In the genomic region with DNA sequence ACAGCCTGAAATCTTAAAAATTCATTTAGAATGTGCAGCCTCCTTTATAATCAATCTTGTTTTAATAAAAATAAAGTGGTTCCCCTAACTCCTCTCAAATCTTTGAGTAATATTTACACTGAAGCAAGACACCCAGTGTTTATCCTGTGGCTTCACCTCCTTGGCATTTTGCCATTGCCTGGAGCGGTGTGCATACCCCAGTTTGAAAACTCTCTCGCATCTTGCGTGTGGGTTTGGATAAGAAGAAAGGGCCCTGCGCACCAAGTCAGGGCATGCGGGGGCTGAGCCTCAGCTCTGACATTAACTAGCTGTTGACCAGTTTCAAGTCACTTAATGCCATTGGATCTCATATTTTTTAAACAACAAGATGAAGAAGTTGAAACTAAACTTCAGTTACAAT, we compare ENCODE assay signal across 18 mouse cellular contexts. TPM values are rescaled to one million over a fixed set of nuclear protein-coding genes. Genes with fewer than 3 reads are reported as not detected.
A peak's percentile ranks its signal among the peaks of the same experiment; 100 is the strongest.
DNase-seq lines count a peak whose midpoint lies in the region; ATAC-seq and TF ChIP-seq lines count a peak whose summit lies in the region.
"Had no signal": no experiment of that assay in that cellular context is flagged by ENCODE, and none has a peak within 500 bp of the region (broad histone marks: within the 10 kb centered on the region; RNA-seq: fewer than 3 reads in every experiment).

No protein-coding gene starts in this region.

- DNase-seq in embryo, embryonic 11 days, result peak; percentile 17
- DNase-seq in embryo, embryonic 9.5 days (ENCODE audit: extremely low spot score), result no peak
- peak; percentile 13 for DNase-seq in lung, embryonic 14.5 days
- no peak for DNase-seq in lung, postnatal 4 days
- peak; percentile 3 for DNase-seq in Patski (ENCODE audit: low read depth, low spot score)
- DNase-seq in forelimb bud, embryonic 11.5 days (ENCODE audit: low read depth, low spot score), result peak; percentile 25
- DNase-seq in liver, embryonic 11.5 days (ENCODE audit: low spot score), result no peak
- DNase-seq: B cell, adult 2 months; kidney, adult 11 months; right cerebral cortex, postnatal 25 days; thymus, postnatal 25 days had no signal

- H3K36me3 ChIP-seq in lung, embryonic 14.5 days (ENCODE audit: insufficient read depth), result no peaks in the 10 kb centered on the region
- H3K36me3 ChIP-seq in liver, embryonic 11.5 days (ENCODE audit: control insufficient read depth, insufficient read depth, low read length), result no peaks in the 10 kb centered on the region
- H3K36me3 ChIP-seq: heart, embryonic 12.5 days; hindbrain, embryonic 15.5 days had no signal

- H3K4me1 ChIP-seq in lung, embryonic 14.5 days (ENCODE audit: insufficient read depth), result 0 out of 2 replicates have a peak, but pooled peaks cover 2% of the 10 kb centered on the region
- H3K4me1 ChIP-seq in liver, embryonic 11.5 days (replicated peaks; ENCODE audit: control insufficient read depth, insufficient read depth, low read length), result no peaks in the 10 kb centered on the region
- H3K4me1 ChIP-seq: heart, embryonic 12.5 days; hindbrain, embryonic 15.5 days had no signal

- H3K9ac ChIP-seq in lung, embryonic 14.5 days, result no peak overlapping the region
- no peak overlapping the region for H3K9ac ChIP-seq in liver, embryonic 11.5 days (ENCODE audit: low read depth, low read length)
- H3K9ac ChIP-seq: heart, embryonic 12.5 days; hindbrain, embryonic 15.5 days; liver, embryonic 14.5 days had no signal

- in situ Hi-C loops in Patski (cut with MboI; ENCODE audit: low pct_unique_long_range_greater_than_20kb), result no loop called here

- no peak overlapping the region for H3K4me3 ChIP-seq in lung, embryonic 14.5 days (ENCODE audit: low read depth, low read length)
- H3K4me3 ChIP-seq in liver, embryonic 11.5 days (ENCODE audit: low read depth, low read length), result no peak overlapping the region
- H3K4me3 ChIP-seq: heart, embryonic 12.5 days; hindbrain, embryonic 15.5 days had no signal

- H3K27me3 ChIP-seq in lung, embryonic 14.5 days (ENCODE audit: insufficient read depth, low read length), result no peaks in the 10 kb centered on the region
- H3K27me3 ChIP-seq in Patski, result no peaks in the 10 kb centered on the region
- H3K27me3 ChIP-seq in liver, embryonic 11.5 days (replicated peaks; ENCODE audit: control insufficient read depth, insufficient read depth, low read length), result no peaks in the 10 kb centered on the region
- H3K27me3 ChIP-seq: heart, embryonic 12.5 days; hindbrain, embryonic 15.5 days had no signal

- 22% methylated on average over 5 of the region's 5 CpGs for WGBS in lung, embryonic 14.5 days
- 60% methylated on average over 5 of the region's 5 CpGs for WGBS in liver, embryonic 11.5 days

- TF ChIP-seq CTCF in lung, embryonic 14.5 days (IDR thresholded peaks at IDR 0.05; ENCODE audit: low read depth), result no peak
- no peak for TF ChIP-seq CTCF in Patski (IDR thresholded peaks at IDR 0.05)

- CTCF ChIA-PET in Patski (lab: Charles Lee), result no interaction called here

- H3K27ac ChIP-seq in lung, embryonic 14.5 days (ENCODE audit: low read depth), result no peak overlapping the region
- H3K27ac ChIP-seq in liver, embryonic 11.5 days (ENCODE audit: low read depth, low read length), result no peak overlapping the region
- H3K27ac ChIP-seq: hindbrain, embryonic 15.5 days; liver, embryonic 14.5 days had no signal

- H3K9me3 ChIP-seq in lung, embryonic 14.5 days (ENCODE audit: low read depth, low read length), result no peaks in the 10 kb centered on the region
- no peaks in the 10 kb centered on the region for H3K9me3 ChIP-seq in liver, embryonic 11.5 days (ENCODE audit: control insufficient read depth, low read length)
- H3K9me3 ChIP-seq: heart, embryonic 12.5 days; hindbrain, embryonic 15.5 days had no signal

- POLR2A ChIA-PET in Patski (lab: Charles Lee), result no interaction called here

- ATAC-seq in lung, embryonic 14.5 days (ENCODE audit: insufficient read depth), result no peak
- peak; percentile 44 for ATAC-seq in Patski
- ATAC-seq in liver, embryonic 11.5 days (replicated peaks; ENCODE audit: low FRiP score), result no peak
- ATAC-seq: forebrain, embryonic 16.5 days; lung, postnatal 0 days; midbrain, embryonic 16.5 days had no signal

- H3K4me2 ChIP-seq in lung, embryonic 14.5 days, result no peak overlapping the region
- no peak overlapping the region for H3K4me2 ChIP-seq in liver, embryonic 11.5 days
- H3K4me2 ChIP-seq: heart, embryonic 12.5 days; hindbrain, embryonic 15.5 days had no signal

RNA-seq across cellular contexts. Expression of gene Lrrc72, which starts 2.2 kb away (rescaled TPM):
- not detected in 2 replicates for polyA plus RNA-seq in lung, embryonic 14.5 days (2014; fragmentation: Nextera tagmentation; extraction: Ambion mirVana)
- not detected for polyA plus RNA-seq in Patski (2021)
- not detected in 2 replicates for polyA plus RNA-seq in liver, embryonic 11.5 days (2014; fragmentation: Nextera tagmentation; extraction: Ambion mirVana)
- polyA plus RNA-seq: forebrain, embryonic 16.5 days; heart, embryonic 12.5 days; hindbrain, embryonic 15.5 days; liver, embryonic 14.5 days; lung, postnatal 0 days; stomach, embryonic 16.5 days had no signal

RNA-seq across cellular contexts. Expression of gene Sostdc1, which starts 58.5 kb away (rescaled TPM):
- 0.68 and 1.3 TPM in 2 replicates for polyA plus RNA-seq in lung, embryonic 14.5 days (2014; fragmentation: Nextera tagmentation; extraction: Ambion mirVana)
- polyA plus RNA-seq in Patski (2021), result 0.18 TPM
- 0.63 and 1.3 TPM in 2 replicates for polyA plus RNA-seq in liver, embryonic 11.5 days (2014; fragmentation: Nextera tagmentation; extraction: Ambion mirVana)

Comparison
In these comparisons a context has a peak if more than half of its experiments do, and no peak if none do; other contexts are left out.
1. DNase-seq: peak in embryo, embryonic 11 days (single experiment), lung, embryonic 14.5 days (single experiment), Patski (single experiment) and forelimb bud, embryonic 11.5 days (single experiment); none in embryo, embryonic 9.5 days (single experiment), lung, postnatal 4 days (0 of 2) and liver, embryonic 11.5 days (single experiment).